Mouse (Mus musculus) brain, embryonic 18.5 days (tissue): ENCODE measurements around the gene Spi1.

Source experiments
- DNase-seq: peaks from one replicate; pipeline ENCODE4 v3.0.0-alpha.2; 2012; ENCODE audit warnings: low read depth, low spot score

The Spi1 gene

DNA sequence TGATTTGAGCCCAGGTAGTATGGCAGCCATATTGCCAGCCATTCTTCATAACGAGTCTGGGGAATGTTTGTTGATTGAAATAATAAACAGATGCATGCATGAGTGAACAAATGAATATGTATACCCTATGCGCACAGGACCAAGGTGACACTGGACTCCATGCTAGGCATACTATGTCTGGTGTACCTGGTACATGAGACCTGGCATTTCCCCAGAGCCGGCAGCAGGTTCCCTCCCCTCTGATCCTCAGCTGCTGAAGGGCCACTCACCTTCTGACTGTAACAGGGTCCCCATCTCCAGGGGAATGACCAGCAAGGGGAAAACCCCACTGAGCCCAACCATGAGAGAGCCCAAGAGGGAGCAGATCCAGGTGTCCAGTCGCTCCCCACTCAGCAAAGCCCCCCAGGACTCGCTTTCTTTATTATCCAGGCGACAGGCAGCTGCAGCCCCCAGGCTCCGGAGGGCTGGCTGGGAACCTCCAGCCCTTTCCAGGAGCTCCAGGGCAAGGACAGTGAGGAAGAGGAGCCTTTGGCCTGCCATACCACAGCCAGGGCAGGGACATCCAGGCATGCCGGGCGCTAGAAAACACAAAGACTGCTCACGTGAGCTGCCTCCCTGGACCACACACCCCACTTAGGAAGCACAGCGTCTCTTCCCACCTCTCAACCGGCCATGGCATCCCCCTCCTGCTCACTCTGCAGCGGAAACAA, 13.9 kb upstream of the Spi1 start:
- no peak for DNase-seq

- no peak for DNase-seq
These were observed 13.4 kb upstream of the Spi1 start for GRCm38 (mm10) chr2:91068872-91069165.

GRCm38 (mm10) chr2:91069306-91070000, 12.7 kb upstream of the Spi1 start:
- DNase-seq, result no peak

GRCm38 (mm10) chr2:91070076-91070800, 12.0 kb upstream of the Spi1 start, which contains the start of gene Slc39a13:
Slc39a13 (minus strand) TSS chr2:91070417.
- peak; percentile 89 for DNase-seq

DNA sequence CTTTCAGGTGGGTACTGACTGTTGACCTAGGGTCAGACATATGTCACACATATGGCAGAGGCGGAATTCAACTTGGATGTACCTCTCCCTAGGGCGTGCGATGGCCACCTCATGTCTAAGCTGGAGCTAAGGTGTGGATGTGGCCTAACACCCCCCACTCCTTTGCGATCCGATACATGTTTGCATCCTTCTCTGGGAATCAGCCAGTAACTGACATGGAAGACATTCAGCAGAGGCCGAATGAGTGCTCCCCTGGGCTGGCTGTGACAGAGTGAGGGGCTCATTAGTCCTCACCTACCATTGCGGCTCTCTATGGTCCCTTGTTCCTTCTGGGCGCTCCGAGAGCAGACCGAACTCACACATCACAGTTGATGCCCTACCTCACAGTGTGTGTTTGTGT, 11.1 kb upstream of the Spi1 start:
- DNase-seq, result no peak

- DNase-seq, result no peak
These were observed 10.1 kb upstream of the Spi1 start for GRCm38 (mm10) chr2:91072092-91072491.

DNA sequence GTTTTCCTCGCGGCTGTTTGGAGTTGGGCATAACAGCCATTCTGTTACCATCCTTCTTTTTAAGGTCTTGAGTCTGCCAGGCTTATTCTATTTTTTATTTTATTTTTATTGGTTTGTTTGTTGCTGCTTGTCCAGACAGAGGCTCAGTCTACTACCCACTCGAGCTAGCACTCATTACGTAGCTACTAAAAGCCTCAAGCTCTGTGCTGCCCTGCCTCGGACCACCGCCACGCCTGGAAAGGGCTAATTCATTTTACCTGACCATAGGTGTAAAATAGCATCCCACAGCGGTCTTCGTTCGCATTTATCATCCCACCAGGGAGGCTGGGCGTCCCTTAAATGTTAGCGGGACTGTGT, 4.3 kb upstream of the Spi1 start:
- DNase-seq, result no peak

DNA sequence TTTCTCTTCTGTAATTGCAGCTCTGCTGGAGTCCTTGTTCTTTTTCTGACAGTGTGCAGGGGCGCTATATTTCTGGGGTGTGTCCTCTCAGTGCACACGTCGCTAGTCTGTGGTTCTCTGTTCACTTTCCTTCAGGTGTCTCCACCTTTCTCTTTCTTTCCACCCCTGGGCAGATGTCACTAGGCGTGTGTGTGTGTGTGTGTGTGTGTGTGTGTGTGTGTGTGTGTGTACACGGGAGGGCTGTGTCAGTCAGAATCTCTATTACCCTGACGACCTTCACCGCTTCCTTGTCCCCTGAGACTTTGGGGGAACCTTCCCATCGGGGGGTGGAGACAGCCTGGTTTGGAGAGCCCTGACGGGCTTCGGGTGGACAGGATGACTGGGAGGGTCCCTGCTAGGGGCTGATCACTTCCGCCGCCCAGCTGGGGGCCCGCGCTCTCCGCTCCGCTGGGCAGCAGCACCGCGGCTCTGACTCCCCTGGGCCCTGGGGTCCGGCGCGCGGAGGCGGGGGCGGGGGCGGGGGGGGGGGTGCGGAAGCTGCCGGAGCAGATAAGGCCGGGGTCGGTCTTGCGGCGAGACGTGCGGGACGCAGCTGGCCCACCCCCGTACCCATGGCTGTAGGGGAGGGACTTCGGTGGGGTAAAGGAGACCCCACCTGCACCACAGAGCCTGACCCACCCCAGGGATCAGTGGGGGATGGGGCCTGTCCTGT, 3.7 kb upstream of the Spi1 start:
- DNase-seq, result no peak

GRCm38 (mm10) chr2:91079026-91079384, 3.2 kb upstream of the Spi1 start:
- no peak for DNase-seq

GRCm38 (mm10) chr2:91080784-91081513, 1.2 kb upstream of the Spi1 start:
- no peak for DNase-seq

- DNase-seq, result no peak
These were observed 654 bp downstream of the Spi1 start for GRCm38 (mm10) chr2:91082844-91083243.

GRCm38 (mm10) chr2:91083366-91083940, 1.3 kb downstream of the Spi1 start:
- no peak for DNase-seq

- no peak for DNase-seq
These were observed 2.1 kb downstream of the Spi1 start for GRCm38 (mm10) chr2:91084179-91084820.

- DNase-seq, result no peak
These were observed 3.6 kb downstream of the Spi1 start for GRCm38 (mm10) chr2:91085494-91086391.

GRCm38 (mm10) chr2:91086392-91087237, 4.4 kb downstream of the Spi1 start:
- no peak for DNase-seq

GRCm38 (mm10) chr2:91087453-91087852, 5.3 kb downstream of the Spi1 start:
- no peak for DNase-seq

DNA sequence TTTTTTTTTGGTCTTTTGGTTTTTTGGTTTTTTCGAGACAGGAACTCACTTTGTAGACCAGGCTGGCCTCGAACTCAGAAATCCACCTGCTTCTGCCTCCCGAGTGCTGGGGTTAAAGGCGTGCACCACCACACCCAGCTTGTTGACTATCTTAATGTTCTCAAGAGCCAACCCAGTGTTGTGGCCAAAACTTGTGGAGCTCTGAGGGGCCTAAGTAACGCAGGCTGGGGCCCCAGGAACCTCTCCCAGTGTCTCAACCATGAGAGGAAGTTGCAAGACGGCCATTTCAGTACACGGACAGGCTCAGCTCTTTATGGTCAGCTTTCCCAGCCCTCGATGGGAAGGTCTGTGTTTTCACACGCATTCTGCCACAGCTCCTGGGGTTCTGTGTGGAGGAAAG, 6.8 kb downstream of the Spi1 start:
- no peak for DNase-seq

DNA sequence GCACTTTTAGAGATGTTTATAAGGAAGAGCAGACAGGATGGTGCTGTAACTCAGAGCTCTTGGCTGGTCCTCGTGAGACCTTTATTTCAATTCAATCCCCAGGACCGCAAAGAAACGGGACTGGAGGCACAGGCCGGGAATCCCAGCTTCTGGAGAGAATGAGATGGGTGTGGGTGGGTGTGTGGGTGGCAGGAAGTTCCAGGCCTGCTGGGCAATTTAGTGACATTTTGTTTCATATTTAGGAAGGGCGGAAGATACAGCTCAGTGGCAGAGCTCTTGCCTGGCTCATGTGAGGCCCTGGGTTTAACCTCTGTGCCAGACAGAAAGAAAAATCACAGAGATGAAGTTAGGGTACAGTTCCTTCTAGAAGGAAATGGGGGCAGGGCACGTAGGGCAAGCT, 8.0 kb downstream of the Spi1 start:
- DNase-seq, result no peak

- no peak for DNase-seq
These were observed 8.6 kb downstream of the Spi1 start for GRCm38 (mm10) chr2:91090827-91091226.
